Mouse (Mus musculus): ENCODE measurements around the gene Foxp1. TPM values are rescaled to one million over a fixed set of nuclear protein-coding genes. Genes with fewer than 3 reads are reported as not detected.

Foxp1 gene
- polyA plus RNA-seq, 1 experiment: 93.7 TPM

DNA sequence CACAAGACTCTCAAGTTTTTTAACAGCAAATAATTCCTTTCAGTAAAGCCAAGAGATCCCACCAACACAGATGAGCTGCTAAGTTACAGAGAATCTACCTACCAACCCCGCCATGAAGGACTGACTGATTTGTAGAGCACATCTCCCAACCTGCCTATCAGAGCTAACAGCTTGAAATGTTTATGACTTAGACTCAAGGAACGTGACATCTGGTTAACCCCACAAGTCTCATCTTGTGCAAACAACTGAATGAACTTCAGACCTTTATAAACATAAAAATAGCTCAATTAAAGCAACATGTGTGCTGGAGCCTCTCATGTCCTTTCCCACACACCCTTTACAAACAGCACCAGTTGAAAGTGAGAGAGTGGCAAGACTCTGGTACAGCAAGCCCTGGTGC is 193.9 kb downstream of the Foxp1 start:
- Histone ChIP-seq H3K4me3 (replicated peaks; ENCODE audit: control insufficient read depth, low read depth, low read length) (no peak overlapping the region), H3K27ac (ENCODE audit: control insufficient read depth, insufficient read depth, low read depth, low read length, poor library complexity) (no peak overlapping the region), H3K4me1 (ENCODE audit: control insufficient read depth, insufficient read depth, low read length) (peaks cover 1% of the 10 kb centered on the region; the same call in 1 of the 2 replicates)
- WGBS: 61% methylated on average over 2 of the region's 2 CpGs
- no peak for TF ChIP-seq POLR2A (IDR thresholded peaks at IDR 0.05; ENCODE audit: borderline replicate concordance, control insufficient read depth, low read depth, low read length)
- no peak for TF ChIP-seq CTCF (IDR thresholded peaks at IDR 0.05; ENCODE audit: control insufficient read depth, insufficient read depth, low read length)

DNA sequence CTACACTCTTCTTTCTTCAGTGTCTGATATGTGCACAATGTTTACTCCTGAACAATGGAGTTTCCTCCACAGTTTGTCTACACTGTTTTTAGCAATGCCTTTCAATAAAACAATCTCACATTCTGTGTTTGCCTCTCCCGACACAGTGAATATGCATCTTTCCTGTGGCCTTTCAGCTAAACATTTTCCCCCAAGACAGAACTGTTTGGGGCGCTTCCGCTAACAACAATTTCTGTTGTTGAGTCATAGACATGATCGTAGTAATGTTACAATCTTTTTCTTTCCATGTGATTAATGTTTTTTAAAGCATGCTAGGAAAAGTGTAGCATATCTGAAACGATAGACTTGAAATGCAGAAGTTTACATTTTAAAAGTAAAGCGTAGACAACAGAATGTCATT is 194.4 kb downstream of the Foxp1 start:
- no peak for TF ChIP-seq POLR2A (IDR thresholded peaks at IDR 0.05; ENCODE audit: borderline replicate concordance, control insufficient read depth, low read depth, low read length)
- Histone ChIP-seq H3K27ac (ENCODE audit: control insufficient read depth, insufficient read depth, low read depth, low read length, poor library complexity) (no peak overlapping the region), H3K4me3 (replicated peaks; ENCODE audit: control insufficient read depth, low read depth, low read length) (no peak overlapping the region), H3K4me1 (ENCODE audit: control insufficient read depth, insufficient read depth, low read length) (peaks cover 1% of the 10 kb centered on the region; the same call in 1 of the 2 replicates)
- 85% methylated on average over 6 of the region's 6 CpGs for WGBS

DNA sequence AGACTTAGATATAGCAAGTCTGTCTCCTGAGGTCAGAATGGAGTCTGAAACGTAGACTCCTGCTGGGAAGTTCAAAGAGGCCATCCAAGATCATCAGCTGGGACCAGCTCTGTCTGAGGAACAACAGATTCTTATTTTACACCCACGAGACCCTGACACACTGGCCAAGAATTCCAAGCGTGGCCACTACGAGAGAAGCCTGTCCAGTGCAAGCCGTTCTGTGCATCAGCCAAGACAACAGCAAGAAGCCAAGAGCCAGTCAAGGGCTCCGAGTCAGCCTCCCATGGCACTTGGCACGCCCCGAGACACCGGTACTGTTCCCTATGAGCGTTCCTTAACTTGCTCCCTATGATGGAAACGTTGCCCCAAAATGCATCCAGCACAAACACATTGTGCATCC is 194.8 kb downstream of the Foxp1 start:
- H3K4me1 ChIP-seq (ENCODE audit: control insufficient read depth, insufficient read depth, low read length): peaks cover 1% of the 10 kb centered on the region; the same call in 1 of the 2 replicates
- no peak overlapping the region for H3K4me3 ChIP-seq (replicated peaks; ENCODE audit: control insufficient read depth, low read depth, low read length)
- no peak for TF ChIP-seq POLR2A (IDR thresholded peaks at IDR 0.05; ENCODE audit: borderline replicate concordance, control insufficient read depth, low read depth, low read length)
- WGBS: 86% methylated on average over 11 of the region's 11 CpGs
- no peak overlapping the region for H3K27ac ChIP-seq (ENCODE audit: control insufficient read depth, insufficient read depth, low read depth, low read length, poor library complexity)

GRCm38 (mm10) chr6:99325881-99326280 is 196.6 kb downstream of the Foxp1 start:
- TF ChIP-seq CTCF (IDR thresholded peaks at IDR 0.05; ENCODE audit: control insufficient read depth, insufficient read depth, low read length): no peak
- no peak for TF ChIP-seq POLR2A (IDR thresholded peaks at IDR 0.05; ENCODE audit: borderline replicate concordance, control insufficient read depth, low read depth, low read length)
- H3K27ac ChIP-seq (ENCODE audit: control insufficient read depth, insufficient read depth, low read depth, low read length, poor library complexity): no peak overlapping the region
- peaks cover 3% of the 10 kb centered on the region; the same call in 1 of the 2 replicates for H3K4me1 ChIP-seq (ENCODE audit: control insufficient read depth, insufficient read depth, low read length)
- 90% methylated on average over 2 of the region's 2 CpGs for WGBS
- H3K4me3 ChIP-seq (replicated peaks; ENCODE audit: control insufficient read depth, low read depth, low read length): no peak overlapping the region

GRCm38 (mm10) chr6:99325461-99325860 is 197.1 kb downstream of the Foxp1 start:
- Histone ChIP-seq H3K27ac (ENCODE audit: control insufficient read depth, insufficient read depth, low read depth, low read length, poor library complexity) (no peak overlapping the region), H3K4me3 (replicated peaks; ENCODE audit: control insufficient read depth, low read depth, low read length) (no peak overlapping the region), H3K4me1 (ENCODE audit: control insufficient read depth, insufficient read depth, low read length) (peaks cover 1% of the 10 kb centered on the region; the same call in 1 of the 2 replicates)
- 79% methylated on average over 5 of the region's 5 CpGs for WGBS
- TF ChIP-seq CTCF (IDR thresholded peaks at IDR 0.05; ENCODE audit: control insufficient read depth, insufficient read depth, low read length): no peak
- no peak for TF ChIP-seq POLR2A (IDR thresholded peaks at IDR 0.05; ENCODE audit: borderline replicate concordance, control insufficient read depth, low read depth, low read length)

DNA sequence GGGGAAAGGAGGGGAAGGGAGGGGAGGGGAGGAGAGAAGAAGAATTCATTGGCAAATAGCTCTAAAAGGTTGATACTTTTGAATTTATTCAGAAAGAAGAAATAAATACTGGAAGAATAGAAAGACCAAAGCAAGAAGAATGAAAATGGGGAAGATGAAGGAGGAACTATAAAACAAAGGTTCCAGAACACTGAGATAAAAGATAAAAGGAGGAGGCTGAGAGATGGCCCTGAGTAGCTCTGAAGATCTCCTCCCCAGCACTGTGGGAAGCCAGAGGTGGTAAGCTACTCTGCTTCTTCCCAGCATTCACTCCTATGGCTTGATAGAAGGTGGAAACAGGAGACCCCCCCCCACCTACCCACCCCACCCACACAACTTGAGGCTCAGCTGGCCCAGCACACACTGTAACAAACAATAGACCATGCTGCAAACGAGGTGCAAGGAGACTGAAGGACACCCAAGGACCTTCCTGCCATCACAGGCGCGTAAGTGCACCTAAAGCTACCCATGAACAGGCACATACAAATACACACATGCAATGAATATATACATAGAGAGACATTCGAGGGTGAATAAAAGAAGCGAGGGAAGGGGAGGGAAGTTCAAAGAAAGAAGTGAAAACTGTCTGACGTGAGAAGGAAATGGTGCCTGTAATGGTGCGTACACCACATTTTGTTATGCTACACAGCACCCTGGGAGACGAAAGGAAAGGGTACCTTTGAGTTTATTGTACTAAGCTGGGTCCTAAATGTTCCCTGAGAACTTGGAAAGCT is 200.2 kb downstream of the Foxp1 start:
- no peak for TF ChIP-seq POLR2A (IDR thresholded peaks at IDR 0.05; ENCODE audit: borderline replicate concordance, control insufficient read depth, low read depth, low read length)
- Histone ChIP-seq H3K4me3 (replicated peaks; ENCODE audit: control insufficient read depth, low read depth, low read length) (no peak overlapping the region), H3K27ac (ENCODE audit: control insufficient read depth, insufficient read depth, low read depth, low read length, poor library complexity) (no peak overlapping the region), H3K4me1 (ENCODE audit: control insufficient read depth, insufficient read depth, low read length) (peaks cover 1% of the 10 kb centered on the region; the same call in 1 of the 2 replicates)
- 57% methylated on average over 8 of the region's 8 CpGs for WGBS

- WGBS: 88% methylated on average over 8 of the region's 8 CpGs
- no peak overlapping the region for H3K4me3 ChIP-seq (replicated peaks; ENCODE audit: control insufficient read depth, low read depth, low read length)
- TF ChIP-seq POLR2A (IDR thresholded peaks at IDR 0.05; ENCODE audit: borderline replicate concordance, control insufficient read depth, low read depth, low read length): no peak
- no peak for TF ChIP-seq CTCF (IDR thresholded peaks at IDR 0.05; ENCODE audit: control insufficient read depth, insufficient read depth, low read length)
- no peak overlapping the region for H3K27ac ChIP-seq (ENCODE audit: control insufficient read depth, insufficient read depth, low read depth, low read length, poor library complexity)
- peaks cover 1% of the 10 kb centered on the region; the same call in 1 of the 2 replicates for H3K4me1 ChIP-seq (ENCODE audit: control insufficient read depth, insufficient read depth, low read length)
Observed at GRCm38 (mm10) chr6:99320444-99320843, 202.1 kb downstream of the Foxp1 start.

GRCm38 (mm10) chr6:99319415-99320405 is 202.8 kb downstream of the Foxp1 start:
- 84% methylated on average over 19 of the region's 19 CpGs for WGBS
- Histone ChIP-seq H3K27ac (ENCODE audit: control insufficient read depth, insufficient read depth, low read depth, low read length, poor library complexity) (no peak overlapping the region), H3K4me3 (replicated peaks; ENCODE audit: control insufficient read depth, low read depth, low read length) (no peak overlapping the region), H3K4me1 (ENCODE audit: control insufficient read depth, insufficient read depth, low read length) (peaks cover 1% of the 10 kb centered on the region; the same call in 1 of the 2 replicates)
- TF ChIP-seq POLR2A (IDR thresholded peaks at IDR 0.05; ENCODE audit: borderline replicate concordance, control insufficient read depth, low read depth, low read length) (no peak), CTCF (IDR thresholded peaks at IDR 0.05; ENCODE audit: control insufficient read depth, insufficient read depth, low read length) (peak; percentile 13; the same call in 1 of the 2 replicates)

All from bone marrow, adult 2 months (tissue).